Mouse (Mus musculus) stomach, embryonic 15.5 days (tissue): Measurements from ENCODE around the gene Rmnd5a. TPM values are rescaled to one million over a fixed set of nuclear protein-coding genes. Genes with fewer than 3 reads are reported as not detected.
A peak's percentile ranks its signal among the peaks of the same experiment; 100 is the strongest.
"Not testable (repeated sequence)": the region's sequence is repeated elsewhere in the genome, so short reads cannot be mapped to it uniquely, and the experiment has no call there.

Experiments used
- ATAC-seq: fragments of 200-750 bp; cut with Nextera tagmentation; 2 replicates; pipeline ENCODE4 v1.8.0; 2017; ENCODE audit warnings: low read depth, moderate number of reproducible peaks, moderate TSS enrichment; ENCODE audit not compliant: insufficient read depth, low FRiP score
- H3K27ac ChIP-seq: fragments of 300-500 bp; sonication (generic); 2 replicates; pipeline ENCODE4 v1.5.1; 2015; ENCODE audit warnings: mild to moderate bottlenecking, inconsistent platforms
- H3K27me3 ChIP-seq: fragments of 300-500 bp; sonication (generic); replicated peaks from 2 replicates; pipeline ENCODE4 v1.6.1; 2015; ENCODE audit warnings: inconsistent platforms
- H3K36me3 ChIP-seq: fragments of 300-500 bp; sonication (generic); 2 replicates; pipeline ENCODE4 v1.6.1; 2015; ENCODE audit warnings: inconsistent platforms
- H3K4me1 ChIP-seq: fragments of 300-500 bp; sonication (generic); 2 replicates; pipeline ENCODE4 v1.6.1; 2015; ENCODE audit warnings: inconsistent platforms
- H3K4me2 ChIP-seq: fragments of 300-500 bp; sonication (generic); 2 replicates; pipeline ENCODE4 v1.6.1; 2015; ENCODE audit warnings: mild to moderate bottlenecking, inconsistent platforms
- H3K4me3 ChIP-seq: fragments of 300-500 bp; sonication (generic); replicated peaks from 2 replicates; pipeline ENCODE4 v1.5.1; 2015; ENCODE audit warnings: inconsistent platforms
- H3K9ac ChIP-seq: fragments of 300-500 bp; sonication (generic); 2 replicates; pipeline ENCODE4 v1.6.1; 2015; ENCODE audit warnings: inconsistent platforms
- H3K9me3 ChIP-seq: fragments of 300-500 bp; sonication (generic); 2 replicates; pipeline ENCODE4 v1.6.1; 2016; ENCODE audit warnings: inconsistent platforms
- WGBS: fragments of 180-500 bp; shearing (Covaris S2); methylation state at CpG from one replicate; pipeline ENCODE4 v1.1.7; 2015; 5-methylcytosine and 5-hydroxymethylcytosine counted together
- polyA plus RNA-seq: library from polyadenylated mRNA; unstranded; fragments of >200 nt; fragmentation: Nextera tagmentation; extraction: Ambion mirVana; gene quantifications from 2 replicates; pipeline ENCODE4 v1.2.1, GENCODE M21; 2015

Rmnd5a gene
- polyA plus RNA-seq, 1 experiment from 2014 or later = 14.3 TPM

- H3K9me3 ChIP-seq = no peaks in the 10 kb centered on the region
- H3K4me1 ChIP-seq = no peaks in the 10 kb centered on the region
- H3K9ac ChIP-seq = no peak overlapping the region
- H3K36me3 ChIP-seq = no peaks in the 10 kb centered on the region
- no peaks in the 10 kb centered on the region for H3K27me3 ChIP-seq
- peak; percentile 73 for ATAC-seq
- no peak overlapping the region for H3K4me2 ChIP-seq
- H3K4me3 ChIP-seq = no peak overlapping the region
- H3K27ac ChIP-seq = no peak overlapping the region
- WGBS = 76% methylated on average over 4 of the region's 4 CpGs
Observed at GRCm38 (mm10) chr6:71471830-71472520, 31.5 kb upstream of the Rmnd5a start.

- Histone ChIP-seq H3K36me3 (no peaks in the 10 kb centered on the region), H3K27ac (no peak overlapping the region), H3K4me2 (no peak overlapping the region), H3K9ac (no peak overlapping the region), H3K27me3 (no peaks in the 10 kb centered on the region), H3K4me1 (no peaks in the 10 kb centered on the region), H3K4me3 (no peak overlapping the region), H3K9me3 (no peaks in the 10 kb centered on the region)
- ATAC-seq = no peak
- WGBS = 26% methylated on average over 3 of the region's 3 CpGs
Observed at GRCm38 (mm10) chr6:71469291-71469690, 28.9 kb upstream of the Rmnd5a start.

- WGBS = 77% methylated on average over 4 of the region's 4 CpGs
- no peak overlapping the region for H3K4me3 ChIP-seq
- H3K9me3 ChIP-seq = no peaks in the 10 kb centered on the region
- no peak for ATAC-seq
- no peaks in the 10 kb centered on the region for H3K27me3 ChIP-seq
- H3K4me1 ChIP-seq = no peaks in the 10 kb centered on the region
- no peaks in the 10 kb centered on the region for H3K36me3 ChIP-seq
- H3K9ac ChIP-seq = no peak overlapping the region
- H3K4me2 ChIP-seq = no peak overlapping the region
- H3K27ac ChIP-seq = no peak overlapping the region
Observed at GRCm38 (mm10) chr6:71467766-71468165, 27.3 kb upstream of the Rmnd5a start.

GRCm38 (mm10) chr6:71465146-71465545 lies 24.7 kb upstream of the Rmnd5a start:
- Histone ChIP-seq H3K27me3 (no peaks in the 10 kb centered on the region), H3K9ac (no peak overlapping the region), H3K9me3 (no peaks in the 10 kb centered on the region), H3K36me3 (no peaks in the 10 kb centered on the region), H3K4me2 (no peak overlapping the region), H3K27ac (no peak overlapping the region), H3K4me1 (no peaks in the 10 kb centered on the region), H3K4me3 (no peak overlapping the region)
- no peak for ATAC-seq
- 89% methylated on average over 3 of the region's 3 CpGs for WGBS

GRCm38 (mm10) chr6:71457956-71458608 lies 17.6 kb upstream of the Rmnd5a start:
- Histone ChIP-seq H3K9me3 (no peaks in the 10 kb centered on the region), H3K4me3 (no peak overlapping the region), H3K9ac (no peak overlapping the region), H3K4me2 (no peak overlapping the region), H3K36me3 (no peaks in the 10 kb centered on the region), H3K27ac (no peak overlapping the region), H3K27me3 (no peaks in the 10 kb centered on the region), H3K4me1 (no peaks in the 10 kb centered on the region)
- ATAC-seq = no peak
- WGBS = 62% methylated on average over 8 of the region's 8 CpGs

- not testable (repeated sequence) for H3K4me3 ChIP-seq, H3K27me3 ChIP-seq, H3K27ac ChIP-seq, H3K4me2 ChIP-seq, ATAC-seq, H3K9ac ChIP-seq, H3K4me1 ChIP-seq, H3K9me3 ChIP-seq, H3K36me3 ChIP-seq
Observed at GRCm38 (mm10) chr6:71453983-71454739, 13.7 kb upstream of the Rmnd5a start.

- Histone ChIP-seq H3K27ac (no peak overlapping the region), H3K4me1 (no peaks in the 10 kb centered on the region), H3K4me2 (no peak overlapping the region), H3K4me3 (no peak overlapping the region), H3K9ac (no peak overlapping the region), H3K27me3 (no peaks in the 10 kb centered on the region), H3K36me3 (no peaks in the 10 kb centered on the region), H3K9me3 (no peaks in the 10 kb centered on the region)
- ATAC-seq = no peak
- 71% methylated on average over 2 of the region's 2 CpGs for WGBS
Observed at GRCm38 (mm10) chr6:71452792-71453191, 12.4 kb upstream of the Rmnd5a start.

GRCm38 (mm10) chr6:71445560-71445959 lies 5.1 kb upstream of the Rmnd5a start:
- Histone ChIP-seq H3K9me3 (no peaks in the 10 kb centered on the region), H3K9ac (no peak overlapping the region), H3K27me3 (no peaks in the 10 kb centered on the region), H3K4me3 (no peak overlapping the region), H3K4me2 (no peak overlapping the region), H3K4me1 (no peaks in the 10 kb centered on the region), H3K27ac (no peak overlapping the region), H3K36me3 (no peaks in the 10 kb centered on the region)
- ATAC-seq = no peak
- WGBS = 80% methylated on average over 6 of the region's 6 CpGs

GRCm38 (mm10) chr6:71444756-71445155 lies 4.3 kb upstream of the Rmnd5a start:
- Histone ChIP-seq H3K9me3 (no peaks in the 10 kb centered on the region), H3K9ac (no peak overlapping the region), H3K4me3 (no peak overlapping the region), H3K36me3 (no peaks in the 10 kb centered on the region), H3K4me1 (no peaks in the 10 kb centered on the region), H3K27ac (no peak overlapping the region), H3K4me2 (no peak overlapping the region), H3K27me3 (no peaks in the 10 kb centered on the region)
- 58% methylated on average over 1 of the region's 1 CpGs for WGBS
- no peak for ATAC-seq

GRCm38 (mm10) chr6:71442130-71442529 lies 1.7 kb upstream of the Rmnd5a start:
- Histone ChIP-seq H3K27me3 (no peaks in the 10 kb centered on the region), H3K4me2 (0 out of 2 replicates have a peak overlapping the region, but pooled peaks have one; percentile 96), H3K9me3 (no peaks in the 10 kb centered on the region), H3K27ac (no peak overlapping the region), H3K4me3 (no peak overlapping the region), H3K9ac (no peak overlapping the region), H3K36me3 (no peaks in the 10 kb centered on the region), H3K4me1 (peaks cover 10% of the 10 kb centered on the region)
- 80% methylated on average over 2 of the region's 3 CpGs for WGBS
- no peak for ATAC-seq

- peak overlapping the region; percentile 81 for H3K4me3 ChIP-seq
- H3K27me3 ChIP-seq = no peaks in the 10 kb centered on the region
- H3K4me1 ChIP-seq = peaks cover 12% of the 10 kb centered on the region
- no peak for ATAC-seq
- peak overlapping the region; percentile 77 for H3K9ac ChIP-seq
- peak overlapping the region; percentile 96 for H3K4me2 ChIP-seq
- 3% methylated on average over 12 of the region's 12 CpGs for WGBS
- H3K36me3 ChIP-seq = no peaks in the 10 kb centered on the region
- no peaks in the 10 kb centered on the region for H3K9me3 ChIP-seq
- peak overlapping the region; percentile 98 for H3K27ac ChIP-seq
Observed at GRCm38 (mm10) chr6:71441251-71441580, 779 bp upstream of the Rmnd5a start.

- ATAC-seq = peak; percentile 12; the same call in 1 of the 2 replicates
Observed at GRCm38 (mm10) chr6:71440217-71440491, 283 bp downstream of the Rmnd5a start.

More at GRCm38 (mm10) chr6:71440217-71440491, 283 bp downstream of the Rmnd5a start:
- H3K9ac ChIP-seq = peak overlapping the region; percentile 97
- H3K27ac ChIP-seq = peak overlapping the region; percentile 96
- H3K4me2 ChIP-seq = peak overlapping the region; percentile 66
- no peaks in the 10 kb centered on the region for H3K27me3 ChIP-seq
- H3K36me3 ChIP-seq = no peaks in the 10 kb centered on the region
- H3K4me3 ChIP-seq = peak overlapping the region; percentile 81
- under 1% methylated on average over 45 of the region's 47 CpGs for WGBS
- peaks cover 12% of the 10 kb centered on the region for H3K4me1 ChIP-seq
- no peaks in the 10 kb centered on the region for H3K9me3 ChIP-seq
